Comparison of ENCODE assay signal across 7 mouse cellular contexts in genomic region chr13:101801372-101802186, GRCm38 (mm10). TPM values are rescaled to one million over a fixed set of nuclear protein-coding genes. Genes with fewer than 3 reads are reported as not detected.
DNase-seq lines count a peak whose midpoint lies in the region; ATAC-seq and TF ChIP-seq lines count a peak whose summit lies in the region.

No protein-coding gene starts in this region.

- no peaks in the 10 kb centered on the region for H3K27me3 ChIP-seq in embryonic facial prominence, embryonic 12.5 days
- no peaks in the 10 kb centered on the region for H3K27me3 ChIP-seq in heart, adult 2 months (ENCODE audit: control insufficient read depth, insufficient read depth, low read length)

- H3K79me2 ChIP-seq in heart, adult 2 months (replicated peaks; ENCODE audit: control insufficient read depth, insufficient read depth, low read length) = no peaks in the 10 kb centered on the region

- H3K4me3 ChIP-seq in embryonic facial prominence, embryonic 12.5 days = peak overlapping the region; percentile 36
- peak overlapping the region; percentile 56 for H3K4me3 ChIP-seq in heart, adult 2 months

- no peaks in the 10 kb centered on the region for H3K9me3 ChIP-seq in embryonic facial prominence, embryonic 12.5 days

- peak; percentile 54 to 71 for DNase-seq in adrenal gland, postnatal 36 days
- DNase-seq in heart, adult 2 months = peak; percentile 71 to 76
- peak; percentile 78 for DNase-seq in kidney, adult 18-20 months
- peak; percentile 68 to 79 for DNase-seq in left cerebral cortex, postnatal 36 days (ENCODE audit: low spot score in 2 of 2)
- peak; percentile 76 for DNase-seq in right cerebral cortex, postnatal 25 days

- H3K4me2 ChIP-seq in embryonic facial prominence, embryonic 12.5 days (replicated peaks) = peak overlapping the region; percentile 71

- 0 out of 2 replicates have a peak, but pooled peaks cover 3% of the 10 kb centered on the region for H3K4me1 ChIP-seq in embryonic facial prominence, embryonic 12.5 days
- H3K4me1 ChIP-seq in heart, adult 2 months (ENCODE audit: control insufficient read depth, insufficient read depth, low read length) = peaks cover 2% of the 10 kb centered on the region; the same call in 1 of the 2 replicates

- H3K36me3 ChIP-seq in embryonic facial prominence, embryonic 12.5 days = no peaks in the 10 kb centered on the region
- H3K36me3 ChIP-seq in heart, adult 2 months (ENCODE audit: control insufficient read depth, insufficient read depth, low read length) = no peaks in the 10 kb centered on the region

- no peak for TF ChIP-seq POLR2A in heart, adult 2 months (IDR thresholded peaks at IDR 0.05; ENCODE audit: insufficient read depth, low read depth, low read length)

- no peak for TF ChIP-seq CTCF in heart, adult 2 months (IDR thresholded peaks at IDR 0.05)

- 3% methylated on average over 41 of the region's 41 CpGs for WGBS in embryonic facial prominence, embryonic 12.5 days
- 2% methylated on average over 41 of the region's 41 CpGs for WGBS in heart, adult 2 months

- ATAC-seq in embryonic facial prominence, embryonic 12.5 days (ENCODE audit: insufficient number of reproducible peaks, insufficient read depth, low FRiP score, low TSS enrichment) = peak; percentile 89
- peak; percentile 55 for ATAC-seq in megakaryocyte-erythroid progenitor cell, adult 5-6 weeks (replicated peaks; ENCODE audit: low FRiP score, low TSS enrichment, poor library complexity, severe bottlenecking)

- no peak overlapping the region for H3K27ac ChIP-seq in embryonic facial prominence, embryonic 12.5 days
- H3K27ac ChIP-seq in heart, adult 2 months = peak overlapping the region; percentile 83

- H3K9ac ChIP-seq in embryonic facial prominence, embryonic 12.5 days = peak overlapping the region; percentile 63
- peak overlapping the region; percentile 75 for H3K9ac ChIP-seq in heart, adult 2 months (ENCODE audit: low read depth, low read length)

- TF ChIP-seq EP300 in heart, adult 2 months (IDR thresholded peaks at IDR 0.05; ENCODE audit: insufficient read depth, low read depth, low read length) = no peak

- intact Hi-C loops in heart, adult 2 months (cut with DNase I) = loop anchor here (5.0 to 10.0 kb wide), 2 partner anchors 64 to 523 kb away; no protein-coding TSS in a partner anchor
- intact Hi-C loops in left cerebral cortex, postnatal 36 days (cut with DNase I) = loop anchor here (5.0 kb wide), 1 partner anchor 34 kb away; the partner anchor contains the start of gene Pik3r1

RNA-seq across cellular contexts. Expression of gene Pik3r1, which starts 33.6 kb away (rescaled TPM):
- total RNA-seq in adrenal gland, postnatal 36 days (2021) = 100 to 1,000 TPM in 1 of 2 experiments, 10 to 100 TPM in 1; 86.3 to 152 TPM
- polyA plus RNA-seq in embryonic facial prominence, embryonic 12.5 days (2016; fragmentation: Nextera tagmentation; extraction: Ambion mirVana) = 36.1 and 36.5 TPM in 2 replicates
- total RNA-seq in heart, adult 2 months (2021) = 100 to 1,000 TPM; 111 to 132 TPM
- polyA plus RNA-seq in heart, adult 2 months (2012; rRNA removed) = 23.7 and 41.4 TPM in 2 replicates
- 100 to 1,000 TPM; 147 to 153 TPM for total RNA-seq in left cerebral cortex, postnatal 36 days (2021)
- 47.7 and 67.6 TPM in 2 replicates for total RNA-seq in megakaryocyte-erythroid progenitor cell, adult 5-6 weeks (2014; fragmentation: Nextera tagmentation)
- total RNA-seq in megakaryocyte-erythroid progenitor cell, adult 5-6 weeks (2017) = 98.6 and 115 TPM in 2 replicates
